Mouse (Mus musculus) lung, postnatal 0 days (tissue): ENCODE data around the gene Nbeal2.

Experiments
- CTCF ChIP-seq: IDR thresholded peaks from 2 replicates; pipeline ENCODE4 v1.5.1; 2016; ENCODE audit warnings: antibody characterized with exemption, mild to moderate bottlenecking
- EP300 ChIP-seq: IDR thresholded peaks from 2 replicates; pipeline ENCODE4 v1.6.1; 2016; ENCODE audit warnings: antibody characterized with exemption, mild to moderate bottlenecking, control low read depth

DNA sequence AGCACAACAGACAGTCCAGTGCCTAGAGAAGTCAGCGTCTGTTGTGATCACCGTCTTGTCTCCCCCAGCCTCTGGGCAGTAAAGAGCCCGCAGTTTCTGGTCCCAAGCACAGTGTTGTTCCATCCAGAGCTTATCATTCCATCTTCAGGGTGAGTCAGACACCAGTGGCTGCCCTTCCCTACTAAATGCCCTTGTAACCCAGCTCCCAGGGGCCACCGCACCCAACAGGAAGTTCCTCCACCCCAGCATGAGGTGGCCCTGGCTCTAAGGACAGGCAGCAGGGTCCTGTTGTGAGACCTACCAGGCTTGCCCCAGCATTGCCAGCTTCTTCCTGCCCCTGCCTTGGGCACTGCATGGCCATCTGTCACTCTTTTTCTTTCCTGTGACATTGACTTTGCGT is 31.6 kb upstream of the Nbeal2 start:
- TF ChIP-seq CTCF = no peak; the same call in 1 of the 2 replicates
- TF ChIP-seq EP300 = peak; percentile 88
